Mouse (Mus musculus) inflammation-experienced regulatory T-cells, adult 16 weeks (primary cell): ENCODE results near the gene Usp11. TPM values are rescaled to one million over a fixed set of nuclear protein-coding genes. Genes with fewer than 3 reads are reported as not detected.

Experiments used
- polyA plus RNA-seq: library from polyadenylated mRNA; unstranded; fragments of 100-300 nt; shearing (Covaris generic); gene quantifications from one replicate; pipeline ENCODE4 v1.2.1, GENCODE M21; 2017

The Usp11 gene
- 29.4 TPM for polyA plus RNA-seq

GRCm38 (mm10) chrX:20703741-20704290, at the start of gene Usp11:
Usp11 (plus strand) TSS chrX:20703906.

GRCm38 (mm10) chrX:20658026-20658652, 45.6 kb upstream of the Usp11 start, which contains the start of gene Uba1:
Uba1 (plus strand) TSS chrX:20658326.

GRCm38 (mm10) chrX:20687519-20688067, 16.1 kb upstream of the Usp11 start, which contains the start of gene Cdk16:
Cdk16 (plus strand) TSS chrX:20687954.

Other genes with a start within 250 kb of the Usp11 start
- gene Rgn, start 154.1 kb upstream of the Usp11 start, polyA plus RNA-seq = not detected
- gene Rbm10, start 86.4 kb upstream of the Usp11 start, polyA plus RNA-seq = 79.3 TPM
- gene Ndufb11, start 86.3 kb upstream of the Usp11 start, polyA plus RNA-seq = 178 TPM
- gene Uba1, start 45.6 kb upstream of the Usp11 start, polyA plus RNA-seq = 281 TPM
- 12.5 TPM for gene Cdk16, start 16.0 kb upstream of the Usp11 start, polyA plus RNA-seq
- gene Araf, start 93.9 kb downstream of the Usp11 start, polyA plus RNA-seq = 205 TPM
- not detected for gene Timp1, start 166.3 kb downstream of the Usp11 start, polyA plus RNA-seq
- 0.50 TPM for gene Syn1, start 217.1 kb downstream of the Usp11 start, polyA plus RNA-seq
- 12.3 TPM for gene Cfp, start 227.6 kb downstream of the Usp11 start, polyA plus RNA-seq
- gene Elk1, start 246.7 kb downstream of the Usp11 start, polyA plus RNA-seq = 10.8 TPM